Mouse (Mus musculus) forebrain, embryonic 12.5 days (tissue): ENCODE measurements at regions not wholly inside any gene's neighbourhood (a gene's known extent, or its start where the extent isn't known, plus 50 kb on each side); places are given as distances from the start of the nearest gene placed in this dataset.

Source experiments
- ATAC-seq: fragments of 200-750 bp; cut with Nextera tagmentation; 2 replicates; pipeline ENCODE4 v1.8.0; 2017; ENCODE audit warnings: moderate TSS enrichment; ENCODE audit not compliant: low FRiP score
- H3K27ac ChIP-seq: fragments of 300-500 bp; sonication (generic); 2 replicates; pipeline ENCODE4 v1.5.1; 2016; ENCODE audit warnings: mild to moderate bottlenecking
- H3K27me3 ChIP-seq: fragments of 300-500 bp; sonication (generic); 2 replicates; pipeline ENCODE4 v1.6.1; 2016; ENCODE audit warnings: mild to moderate bottlenecking
- H3K36me3 ChIP-seq: fragments of 300-500 bp; sonication (generic); replicated peaks from 2 replicates; pipeline ENCODE4 v1.6.1; 2016; ENCODE audit warnings: mild to moderate bottlenecking
- H3K4me1 ChIP-seq: fragments of 300-500 bp; sonication (generic); 2 replicates; pipeline ENCODE4 v1.6.1; 2016
- H3K4me2 ChIP-seq: fragments of 300-500 bp; sonication (generic); 2 replicates; pipeline ENCODE4 v1.6.1; 2016; ENCODE audit warnings: mild to moderate bottlenecking, moderate library complexity
- H3K4me3 ChIP-seq: fragments of 300-500 bp; sonication (generic); replicated peaks from 2 replicates; pipeline ENCODE4 v1.5.1; 2016; ENCODE audit warnings: mild to moderate bottlenecking
- H3K9ac ChIP-seq: fragments of 300-500 bp; sonication (generic); 2 replicates; pipeline ENCODE4 v1.6.1; 2016; ENCODE audit warnings: mild to moderate bottlenecking
- H3K9me3 ChIP-seq: fragments of 300-500 bp; sonication (generic); 2 replicates; pipeline ENCODE4 v1.6.1; 2016
- whole genome bisulfite sequencing: fragments of 180-500 bp; shearing (Covaris S2); methylation state at CpG from one replicate; pipeline ENCODE4 v1.1.7; 2016; 5-methylcytosine and 5-hydroxymethylcytosine counted together

GRCm38 (mm10) chr4:47933526-47933925 lies 111.4 kb upstream of the Nr4a3 start:
- Histone ChIP-seq H3K4me1 (no peaks in the 10 kb centered on the region), H3K27me3 (no peaks in the 10 kb centered on the region), H3K4me2 (no peak overlapping the region), H3K4me3 (no peak overlapping the region), H3K36me3 (no peaks in the 10 kb centered on the region), H3K9me3 (no peaks in the 10 kb centered on the region), H3K27ac (no peak overlapping the region), H3K9ac (no peak overlapping the region)
- 92% methylated on average over 1 of the region's 1 CpGs for WGBS
- no peak for ATAC-seq

- Histone ChIP-seq H3K27ac (no peak overlapping the region), H3K4me3 (no peak overlapping the region), H3K27me3 (no peaks in the 10 kb centered on the region), H3K36me3 (no peaks in the 10 kb centered on the region), H3K9ac (no peak overlapping the region), H3K9me3 (no peaks in the 10 kb centered on the region), H3K4me1 (no peaks in the 10 kb centered on the region), H3K4me2 (no peak overlapping the region)
- 90% methylated on average over 3 of the region's 3 CpGs for WGBS
- no peak for ATAC-seq
These were observed 109.4 kb upstream of the Nr4a3 start for GRCm38 (mm10) chr4:47935547-47935946.

DNA sequence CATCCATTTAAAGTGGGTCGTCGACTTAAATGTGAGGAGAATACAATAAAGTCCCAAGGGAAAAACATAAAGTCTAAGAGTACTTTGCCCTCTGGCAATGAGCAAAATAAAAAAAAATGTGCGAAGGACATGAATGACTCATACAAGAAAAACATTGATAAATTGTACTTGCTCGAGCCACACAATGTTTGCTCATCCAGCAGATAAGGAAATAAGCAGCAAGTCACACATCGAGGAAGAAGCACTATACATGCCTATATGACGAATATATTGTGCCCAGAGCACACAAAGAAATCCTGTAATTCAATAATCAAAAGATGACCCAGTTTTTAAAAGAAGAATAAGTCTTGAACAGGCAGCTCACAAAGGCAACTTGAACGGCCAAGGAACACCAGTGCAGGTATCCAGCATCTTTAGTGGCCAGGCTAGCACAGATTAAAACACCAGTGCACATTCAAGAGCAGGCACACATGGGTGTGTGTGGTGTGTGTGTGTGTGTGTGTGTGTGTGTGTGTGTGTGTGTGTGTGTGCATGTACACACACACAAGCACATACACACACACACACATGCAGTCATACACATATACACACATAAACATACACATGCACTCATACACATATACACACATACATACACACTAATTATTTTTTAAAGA lies 108.4 kb upstream of the Nr4a3 start:
- H3K27me3 ChIP-seq, result no peaks in the 10 kb centered on the region
- no peak overlapping the region for H3K9ac ChIP-seq
- H3K4me2 ChIP-seq, result no peak overlapping the region
- no peak for ATAC-seq
- H3K27ac ChIP-seq, result no peak overlapping the region
- no peaks in the 10 kb centered on the region for H3K9me3 ChIP-seq
- H3K4me3 ChIP-seq, result no peak overlapping the region
- H3K36me3 ChIP-seq, result no peaks in the 10 kb centered on the region
- 88% methylated on average over 7 of the region's 7 CpGs for WGBS
- no peaks in the 10 kb centered on the region for H3K4me1 ChIP-seq

GRCm38 (mm10) chr4:47947869-47948573 lies 96.9 kb upstream of the Nr4a3 start:
- Histone ChIP-seq H3K9me3 (no peaks in the 10 kb centered on the region), H3K4me1 (0 out of 2 replicates have a peak, but pooled peaks cover 5% of the 10 kb centered on the region), H3K4me2 (no peak overlapping the region), H3K27me3 (no peaks in the 10 kb centered on the region), H3K4me3 (no peak overlapping the region), H3K9ac (no peak overlapping the region), H3K27ac (no peak overlapping the region), H3K36me3 (no peaks in the 10 kb centered on the region)
- WGBS, result 70% methylated on average over 16 of the region's 16 CpGs
- ATAC-seq, result no peak

GRCm38 (mm10) chr4:47948789-47949188 lies 96.2 kb upstream of the Nr4a3 start:
- no peak for ATAC-seq

GRCm38 (mm10) chr4:47954576-47955305 lies 90.2 kb upstream of the Nr4a3 start:
- H3K4me1 ChIP-seq, result no peaks in the 10 kb centered on the region
- no peak overlapping the region for H3K4me2 ChIP-seq
- H3K27ac ChIP-seq, result no peak overlapping the region

More at GRCm38 (mm10) chr4:47948789-47949188, 96.2 kb upstream of the Nr4a3 start:
- H3K9me3 ChIP-seq, result no peaks in the 10 kb centered on the region
- no peak overlapping the region for H3K27ac ChIP-seq
- no peak overlapping the region for H3K4me2 ChIP-seq
- H3K4me1 ChIP-seq, result 0 out of 2 replicates have a peak, but pooled peaks cover 5% of the 10 kb centered on the region
- H3K4me3 ChIP-seq, result no peak overlapping the region
- WGBS, result 74% methylated on average over 8 of the region's 8 CpGs
- no peaks in the 10 kb centered on the region for H3K36me3 ChIP-seq
- no peaks in the 10 kb centered on the region for H3K27me3 ChIP-seq
- no peak overlapping the region for H3K9ac ChIP-seq

GRCm38 (mm10) chr4:47964630-47965029 lies 80.3 kb upstream of the Nr4a3 start:
- no peaks in the 10 kb centered on the region for H3K36me3 ChIP-seq
- H3K4me1 ChIP-seq, result no peaks in the 10 kb centered on the region
- no peak overlapping the region for H3K4me3 ChIP-seq
- H3K9me3 ChIP-seq, result no peaks in the 10 kb centered on the region
- ATAC-seq, result no peak
- H3K9ac ChIP-seq, result no peak overlapping the region
- no peak overlapping the region for H3K27ac ChIP-seq
- no peak overlapping the region for H3K4me2 ChIP-seq
- 74% methylated on average over 4 of the region's 4 CpGs for WGBS
- no peaks in the 10 kb centered on the region for H3K27me3 ChIP-seq

More at GRCm38 (mm10) chr4:47954576-47955305, 90.2 kb upstream of the Nr4a3 start:
- H3K9ac ChIP-seq, result no peak overlapping the region
- no peaks in the 10 kb centered on the region for H3K9me3 ChIP-seq
- H3K36me3 ChIP-seq, result no peaks in the 10 kb centered on the region
- 71% methylated on average over 15 of the region's 15 CpGs for WGBS
- H3K4me3 ChIP-seq, result no peak overlapping the region
- ATAC-seq, result no peak
- H3K27me3 ChIP-seq, result no peaks in the 10 kb centered on the region

GRCm38 (mm10) chr4:47971861-47972260 lies 73.1 kb upstream of the Nr4a3 start:
- Histone ChIP-seq H3K4me1 (no peaks in the 10 kb centered on the region), H3K9ac (no peak overlapping the region), H3K27ac (no peak overlapping the region), H3K4me3 (no peak overlapping the region), H3K36me3 (no peaks in the 10 kb centered on the region), H3K4me2 (no peak overlapping the region), H3K9me3 (no peaks in the 10 kb centered on the region), H3K27me3 (no peaks in the 10 kb centered on the region)
- no peak for ATAC-seq
- 89% methylated on average over 4 of the region's 4 CpGs for WGBS

- 82% methylated on average over 13 of the region's 13 CpGs for WGBS
- Histone ChIP-seq H3K4me3 (no peak overlapping the region), H3K9ac (no peak overlapping the region), H3K4me2 (no peak overlapping the region), H3K9me3 (no peaks in the 10 kb centered on the region), H3K27ac (no peak overlapping the region), H3K4me1 (no peaks in the 10 kb centered on the region), H3K27me3 (no peaks in the 10 kb centered on the region), H3K36me3 (no peaks in the 10 kb centered on the region)
- no peak for ATAC-seq
These were observed 65.2 kb upstream of the Nr4a3 start for GRCm38 (mm10) chr4:47979579-47980313.
